Comparison of ENCODE assay signal across 8 mouse cellular contexts in genomic region chr19:36057231-36057811, GRCm38 (mm10). TPM values are rescaled to one million over a fixed set of nuclear protein-coding genes. Genes with fewer than 3 reads are reported as not detected.
DNase-seq lines count a peak whose midpoint lies in the region; ATAC-seq and TF ChIP-seq lines count a peak whose summit lies in the region.

Gene Htr7 (minus strand): TSS chr19:36057507.

- peak within 1 kb of the TSS; percentile 65 for H3K4me3 ChIP-seq in forebrain, embryonic 16.5 days (replicated peaks; ENCODE audit: low read length)
- H3K4me3 ChIP-seq in hindbrain, embryonic 14.5 days (replicated peaks; ENCODE audit: low read length) = peak within 1 kb of the TSS; percentile 68
- peak within 1 kb of the TSS; percentile 42 for H3K4me3 ChIP-seq in limb, embryonic 11.5 days (ENCODE audit: low read depth, low read length)
- H3K4me3 ChIP-seq in midbrain, embryonic 16.5 days (ENCODE audit: low read depth, low read length) = peak within 1 kb of the TSS; percentile 78
- peak within 1 kb of the TSS; percentile 66 for H3K4me3 ChIP-seq in testis, adult 2 months (ENCODE audit: control insufficient read depth, low read depth, low read length)

- peak; percentile 11 to 35 for DNase-seq in adrenal gland, adult 18-20 months (ENCODE audit: low spot score in 2 of 2)
- DNase-seq in adrenal gland, adult 8-10 months = no peak
- peak; percentile 28 for DNase-seq in adrenal gland, postnatal 14 days
- peak; percentile 54 for DNase-seq in hindbrain, embryonic 14.5 days (ENCODE audit: low spot score)
- DNase-seq in limb, embryonic 11.5 days (ENCODE audit: low spot score) = peak; percentile 69

- WGBS in forebrain, embryonic 16.5 days = under 1% methylated on average over 67 of the region's 86 CpGs
- WGBS in hindbrain, embryonic 14.5 days = under 1% methylated on average over 51 of the region's 86 CpGs
- under 1% methylated on average over 29 of the region's 86 CpGs for WGBS in limb, embryonic 11.5 days
- WGBS in midbrain, embryonic 16.5 days = 0% methylated on average over 53 of the region's 86 CpGs

- peak within 1 kb of the TSS; percentile 89 for H3K4me2 ChIP-seq in forebrain, embryonic 16.5 days (ENCODE audit: low read length)
- H3K4me2 ChIP-seq in hindbrain, embryonic 14.5 days (replicated peaks) = peak within 1 kb of the TSS; percentile 77
- H3K4me2 ChIP-seq in limb, embryonic 11.5 days (ENCODE audit: low read depth, severe bottlenecking) = peak within 1 kb of the TSS; percentile 91
- peak within 1 kb of the TSS; percentile 83 for H3K4me2 ChIP-seq in midbrain, embryonic 16.5 days (ENCODE audit: low read length)

- H3K27ac ChIP-seq in forebrain, embryonic 16.5 days (ENCODE audit: low read length) = no peak within 1 kb of the TSS
- H3K27ac ChIP-seq in hindbrain, embryonic 14.5 days = peak within 1 kb of the TSS; percentile 72
- H3K27ac ChIP-seq in limb, embryonic 11.5 days (replicated peaks; ENCODE audit: low read depth, low read length) = no peak within 1 kb of the TSS
- peak within 1 kb of the TSS; percentile 47; the same call in 1 of the 2 replicates for H3K27ac ChIP-seq in midbrain, embryonic 16.5 days (ENCODE audit: low read length)
- H3K27ac ChIP-seq in testis, adult 2 months (ENCODE audit: control insufficient read depth, insufficient read depth, low read depth, low read length) = no peak within 1 kb of the TSS

- H3K9ac ChIP-seq in forebrain, embryonic 16.5 days (replicated peaks; ENCODE audit: low read depth, low read length) = peak within 1 kb of the TSS; percentile 64
- peak within 1 kb of the TSS; percentile 69 for H3K9ac ChIP-seq in hindbrain, embryonic 14.5 days
- H3K9ac ChIP-seq in limb, embryonic 11.5 days (ENCODE audit: low read length) = peak within 1 kb of the TSS; percentile 27; the same call in 1 of the 2 replicates
- H3K9ac ChIP-seq in midbrain, embryonic 16.5 days (ENCODE audit: low read depth, low read length) = peak within 1 kb of the TSS; percentile 83

- H3K27me3 ChIP-seq in forebrain, embryonic 16.5 days (replicated peaks; ENCODE audit: control insufficient read depth, insufficient read depth, low read length) = peaks cover 22% of the 10 kb centered on the region; the same call in 1 of the 2 replicates
- peaks cover 30% of the 10 kb centered on the region for H3K27me3 ChIP-seq in hindbrain, embryonic 14.5 days (ENCODE audit: control insufficient read depth, insufficient read depth, low read length)
- peaks cover 24% of the 10 kb centered on the region for H3K27me3 ChIP-seq in limb, embryonic 11.5 days (ENCODE audit: control insufficient read depth, insufficient read depth, low read length)
- peaks cover 7% of the 10 kb centered on the region; the same call in 1 of the 2 replicates for H3K27me3 ChIP-seq in midbrain, embryonic 16.5 days (ENCODE audit: control insufficient read depth, insufficient read depth, low read depth, low read length)
- H3K27me3 ChIP-seq in testis, adult 2 months (ENCODE audit: control insufficient read depth, insufficient read depth, low read length) = no peaks in the 10 kb centered on the region; the same call in 1 of the 2 replicates

- no peaks in the 10 kb centered on the region for H3K9me3 ChIP-seq in forebrain, embryonic 16.5 days (ENCODE audit: control insufficient read depth, low read length)
- H3K9me3 ChIP-seq in hindbrain, embryonic 14.5 days (ENCODE audit: control insufficient read depth, low read length) = no peaks in the 10 kb centered on the region
- H3K9me3 ChIP-seq in limb, embryonic 11.5 days (ENCODE audit: control insufficient read depth, low read length) = no peaks in the 10 kb centered on the region
- no peaks in the 10 kb centered on the region for H3K9me3 ChIP-seq in midbrain, embryonic 16.5 days (replicated peaks; ENCODE audit: control insufficient read depth, low read length, poor library complexity, severe bottlenecking)

- no peaks in the 10 kb centered on the region for H3K36me3 ChIP-seq in forebrain, embryonic 16.5 days (ENCODE audit: control insufficient read depth, insufficient read depth)
- H3K36me3 ChIP-seq in hindbrain, embryonic 14.5 days (replicated peaks; ENCODE audit: control insufficient read depth, insufficient read depth) = no peaks in the 10 kb centered on the region
- no peaks in the 10 kb centered on the region for H3K36me3 ChIP-seq in limb, embryonic 11.5 days (ENCODE audit: control insufficient read depth, insufficient read depth, low read length)
- no peaks in the 10 kb centered on the region for H3K36me3 ChIP-seq in midbrain, embryonic 16.5 days (ENCODE audit: control insufficient read depth, insufficient read depth, low read length)
- H3K36me3 ChIP-seq in testis, adult 2 months (ENCODE audit: control insufficient read depth, insufficient read depth, low read length) = no peaks in the 10 kb centered on the region

- TF ChIP-seq POLR2A in testis, adult 2 months (IDR thresholded peaks at IDR 0.05; ENCODE audit: control insufficient read depth, low read depth, low read length) = no peak

- ATAC-seq in forebrain, embryonic 16.5 days = peak; percentile 95
- ATAC-seq in hindbrain, embryonic 14.5 days (ENCODE audit: low FRiP score) = peak; percentile 93
- peak; percentile 88 for ATAC-seq in limb, embryonic 11.5 days (ENCODE audit: insufficient number of reproducible peaks, low FRiP score, low TSS enrichment, low read depth)
- ATAC-seq in midbrain, embryonic 16.5 days = peak; percentile 96

- peaks cover 12% of the 10 kb centered on the region for H3K4me1 ChIP-seq in forebrain, embryonic 16.5 days (replicated peaks; ENCODE audit: control insufficient read depth, insufficient read depth, low read length)
- no peaks in the 10 kb centered on the region for H3K4me1 ChIP-seq in hindbrain, embryonic 14.5 days (replicated peaks; ENCODE audit: control insufficient read depth, insufficient read depth, low read length)
- no peaks in the 10 kb centered on the region for H3K4me1 ChIP-seq in limb, embryonic 11.5 days (ENCODE audit: control insufficient read depth, insufficient read depth, low read length)
- peaks cover 3% of the 10 kb centered on the region; the same call in 1 of the 2 replicates for H3K4me1 ChIP-seq in midbrain, embryonic 16.5 days (ENCODE audit: control insufficient read depth, insufficient read depth, low read length)
- peaks cover 8% of the 10 kb centered on the region; the same call in 1 of the 2 replicates for H3K4me1 ChIP-seq in testis, adult 2 months (ENCODE audit: control insufficient read depth, insufficient read depth, low read length)

- no peak for TF ChIP-seq CTCF in testis, adult 2 months (IDR thresholded peaks at IDR 0.05; ENCODE audit: control insufficient read depth, insufficient read depth, insufficient replicate concordance, low read depth, low read length)

RNA-seq across cellular contexts. Expression of gene Htr7, which starts in this region (rescaled TPM):
- total RNA-seq in adrenal gland, adult 18-20 months (2021) = not detected
- total RNA-seq in adrenal gland, adult 8-10 months (2022) = under 1 TPM in 1 of 4 experiments, not detected in 3; 0.16 TPM
- total RNA-seq in adrenal gland, postnatal 14 days (2021) = 0.11 and 0.19 TPM in 2 replicates
- polyA plus RNA-seq in forebrain, embryonic 16.5 days (2015; fragmentation: Nextera tagmentation; extraction: Ambion mirVana) = 3.2 and 6.2 TPM in 2 replicates
- 16.4 and 20.8 TPM in 2 replicates for polyA plus RNA-seq in hindbrain, embryonic 14.5 days (2014; fragmentation: Nextera tagmentation; extraction: Ambion mirVana)
- polyA plus RNA-seq in limb, embryonic 11.5 days (2014; fragmentation: Nextera tagmentation; extraction: Ambion mirVana) = not detected in 2 replicates
- 10.2 and 11.7 TPM in 2 replicates for polyA plus RNA-seq in midbrain, embryonic 16.5 days (2015; fragmentation: Nextera tagmentation; extraction: Ambion mirVana)
- 0.08 and 0.12 TPM in 2 replicates for polyA plus RNA-seq in testis, adult 2 months (2012; rRNA removed)

Comparison
In these comparisons a context has a peak if more than half of its experiments do, and no peak if none do; other contexts are left out.
1. Peak in DNase-seq in adrenal gland, adult 18-20 months; RNA of the gene not detected or under 1 TPM.
2. Peak in DNase-seq in adrenal gland, postnatal 14 days; RNA of the gene not detected or under 1 TPM.
3. Peak in DNase-seq, ATAC-seq, H3K4me3 ChIP-seq, H3K9ac ChIP-seq and H3K4me2 ChIP-seq in limb, embryonic 11.5 days; RNA of the gene not detected or under 1 TPM.
4. H3K27ac ChIP-seq: peak in hindbrain, embryonic 14.5 days (single experiment) and midbrain, embryonic 16.5 days (single experiment); none in forebrain, embryonic 16.5 days (single experiment), limb, embryonic 11.5 days (single experiment) and testis, adult 2 months (single experiment).
5. H3K9ac ChIP-seq: peak in every context shown above with its lines; median percentile 83 in midbrain, embryonic 16.5 days; 69 in hindbrain, embryonic 14.5 days; 64 in forebrain, embryonic 16.5 days; 27 in limb, embryonic 11.5 days.
6. Peak in every context shown above with its lines, with median percentiles within 50 percentile points of each other: ATAC-seq, H3K4me2 ChIP-seq and H3K4me3 ChIP-seq.